Mouse (Mus musculus) heart, adult 2 months (tissue): ENCODE results near the gene Mbnl2. TPM values are rescaled to one million over a fixed set of nuclear protein-coding genes. Genes with fewer than 3 reads are reported as not detected.
A peak's percentile ranks its signal among the peaks of the same experiment; 100 is the strongest.

ENCODE experiments used
- DNase-seq, 2 experiments: peaks; one replicate each; pipeline ENCODE4 v3.0.0; 2021
- H3K27ac ChIP-seq: fragments of 200-600 bp; 2 replicates; pipeline ENCODE4 v1.8.1; 2022
- H3K27me3 ChIP-seq: fragments of 200-500 bp; 2 replicates; pipeline ENCODE4 v1.6.1; 2012; ENCODE audit warnings: mild to moderate bottlenecking, low read length, inconsistent platforms, mixed read lengths; ENCODE audit not compliant: control insufficient read depth, insufficient read depth
- H3K36me3 ChIP-seq: fragments of 200-500 bp; 2 replicates; pipeline ENCODE4 v1.6.1; 2012; ENCODE audit warnings: low read length, inconsistent platforms; ENCODE audit not compliant: control insufficient read depth, insufficient read depth
- H3K4me1 ChIP-seq: fragments of 200-500 bp; 2 replicates; pipeline ENCODE4 v1.6.1; 2011; ENCODE audit warnings: low read length; ENCODE audit not compliant: control insufficient read depth, insufficient read depth
- H3K4me3 ChIP-seq: fragments of 200-600 bp; 2 replicates; pipeline ENCODE4 v1.8.1; 2022
- H3K79me2 ChIP-seq: fragments of 200-500 bp; replicated peaks from 2 replicates; pipeline ENCODE4 v1.6.1; 2012; ENCODE audit warnings: mild to moderate bottlenecking, inconsistent platforms, low read length, moderate library complexity, mixed read lengths; ENCODE audit not compliant: control insufficient read depth, insufficient read depth
- H3K9ac ChIP-seq: fragments of 200-500 bp; 2 replicates; pipeline ENCODE4 v1.6.1; 2012; ENCODE audit warnings: low read depth, mild to moderate bottlenecking, control low read depth, inconsistent platforms, low read length, mixed read lengths
- CTCF ChIP-seq: fragments of 200-600 bp; IDR thresholded peaks from 2 replicates; pipeline ENCODE4 v1.8.1; 2022; ENCODE audit warnings: antibody characterized with exemption, mild to moderate bottlenecking, moderate library complexity
- EP300 ChIP-seq: fragments of 200-500 bp; IDR thresholded peaks from 2 replicates; pipeline ENCODE4 v1.6.1; 2011; ENCODE audit warnings: low read depth, low read length, control low read depth; ENCODE audit not compliant: insufficient read depth
- POLR2A ChIP-seq: fragments of 200-500 bp; IDR thresholded peaks from 2 replicates; pipeline ENCODE4 v1.6.1; 2011; ENCODE audit warnings: mild to moderate bottlenecking, low read depth, low read length, control low read depth; ENCODE audit not compliant: insufficient read depth
- WGBS: fragments of 180-500 bp; shearing (Covaris S2); methylation state at CpG from one replicate; pipeline ENCODE4 v1.1.7; 2018; 5-methylcytosine and 5-hydroxymethylcytosine counted together
- intact Hi-C: fragments of 180-260 bp; cut with DNase I; formaldehyde crosslinking; loops from one replicate; pipeline ENCODE4 v1.15.1; 2025
- polyA plus RNA-seq: library from polyadenylated mRNA; depleted of rRNA; stranded (reverse); fragments of >200 nt; gene quantifications from 2 replicates; pipeline ENCODE4 v1.2.3, GENCODE M21; 2012
- total RNA-seq, 2 experiments: library from RNA; stranded (reverse); gene quantifications; 2 replicates each; pipeline ENCODE4 v1.2.3; 2021

The Mbnl2 gene
- total and polyA plus RNA-seq, 3 experiments: 91.1 to 258 (median 221) TPM

DNA sequence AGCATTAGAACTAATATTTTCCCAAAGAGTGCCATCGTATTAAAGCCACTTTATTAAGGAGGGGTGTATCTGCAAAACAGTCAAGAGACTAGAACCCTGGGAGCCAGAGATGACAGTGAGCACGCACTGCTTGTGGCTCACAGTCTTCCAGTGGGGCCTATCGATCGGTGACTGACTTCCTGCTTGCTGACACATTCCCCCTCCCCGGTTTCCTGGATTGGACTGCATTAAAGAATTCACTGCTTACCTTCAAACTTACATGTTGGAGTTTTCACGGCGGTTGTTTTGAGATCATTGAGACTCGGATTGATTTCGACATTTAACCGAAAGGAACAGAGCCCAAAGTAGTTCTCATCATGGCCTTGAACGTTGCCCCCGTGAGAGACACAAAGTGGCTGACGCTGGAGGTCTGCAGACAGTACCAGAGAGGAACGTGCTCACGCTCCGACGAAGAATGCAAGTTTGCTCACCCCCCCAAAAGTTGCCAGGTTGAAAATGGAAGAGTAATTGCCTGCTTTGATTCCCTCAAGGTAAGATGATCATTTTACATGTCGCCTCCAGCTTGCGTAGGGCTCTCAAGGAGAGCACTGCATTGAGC, 49.5 kb downstream of the Mbnl2 start:
- no peaks in the 10 kb centered on the region for H3K27me3 ChIP-seq
- no peak for DNase-seq
- peaks cover 43% of the 10 kb centered on the region for H3K36me3 ChIP-seq
- H3K79me2 ChIP-seq: peaks cover 25% of the 10 kb centered on the region
- peaks cover 30% of the 10 kb centered on the region for H3K4me1 ChIP-seq
- TF ChIP-seq EP300: no peak
- TF ChIP-seq POLR2A: no peak
- no peak for TF ChIP-seq CTCF
- WGBS: 70% methylated on average over 19 of the region's 19 CpGs
- intact Hi-C loops: no loop called here
- no peak overlapping the region for H3K4me3 ChIP-seq
- no peak overlapping the region for H3K27ac ChIP-seq
- no peak overlapping the region for H3K9ac ChIP-seq

DNA sequence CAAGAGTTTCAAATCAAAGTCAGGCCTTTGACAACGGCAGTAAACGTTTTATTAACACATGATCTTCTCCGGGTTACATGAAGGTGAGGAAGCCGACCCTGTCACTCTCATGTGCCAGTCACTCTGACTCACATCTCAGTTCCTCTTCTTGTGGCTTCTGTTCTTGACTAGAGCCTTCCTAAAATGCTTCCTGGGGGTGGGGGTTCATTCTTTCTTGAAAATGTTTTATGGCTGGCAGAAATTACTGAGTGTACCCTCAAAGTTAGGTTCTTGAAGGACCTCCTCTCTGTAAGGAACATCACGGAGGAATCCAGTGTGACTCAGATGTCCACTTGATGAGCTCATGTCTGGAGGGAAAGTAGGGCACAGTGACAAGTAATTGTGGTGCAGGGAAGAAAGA, 50.2 kb downstream of the Mbnl2 start:
- intact Hi-C loops: no loop called here
- peaks cover 35% of the 10 kb centered on the region for H3K4me1 ChIP-seq
- no peak overlapping the region for H3K4me3 ChIP-seq
- TF ChIP-seq CTCF (no peak), EP300 (no peak), POLR2A (no peak)
- no peak overlapping the region; the same call in 1 of the 2 replicates for H3K27ac ChIP-seq
- DNase-seq: no peak
- 39% methylated on average over 5 of the region's 5 CpGs for WGBS
- peaks cover 44% of the 10 kb centered on the region for H3K36me3 ChIP-seq
- no peaks in the 10 kb centered on the region for H3K27me3 ChIP-seq
- H3K9ac ChIP-seq: no peak overlapping the region
- H3K79me2 ChIP-seq: peaks cover 25% of the 10 kb centered on the region

- H3K79me2 ChIP-seq: peaks cover 18% of the 10 kb centered on the region
- TF ChIP-seq POLR2A (no peak), CTCF (no peak), EP300 (no peak; the same call in 1 of the 2 replicates)
- peak overlapping the region; percentile 17; the same call in 1 of the 2 replicates for H3K27ac ChIP-seq
- H3K4me3 ChIP-seq: no peak overlapping the region
- no peaks in the 10 kb centered on the region for H3K27me3 ChIP-seq
- peaks cover 29% of the 10 kb centered on the region for H3K4me1 ChIP-seq
- no peak overlapping the region for H3K9ac ChIP-seq
- peaks cover 37% of the 10 kb centered on the region for H3K36me3 ChIP-seq
- intact Hi-C loops: no loop called here
- peak in 1 of 2 experiments; percentile 61 for DNase-seq
- WGBS: 34% methylated on average over 12 of the region's 12 CpGs
Measured at GRCm38 (mm10) chr14:120330454-120330853, 55.0 kb downstream of the Mbnl2 start.

DNA sequence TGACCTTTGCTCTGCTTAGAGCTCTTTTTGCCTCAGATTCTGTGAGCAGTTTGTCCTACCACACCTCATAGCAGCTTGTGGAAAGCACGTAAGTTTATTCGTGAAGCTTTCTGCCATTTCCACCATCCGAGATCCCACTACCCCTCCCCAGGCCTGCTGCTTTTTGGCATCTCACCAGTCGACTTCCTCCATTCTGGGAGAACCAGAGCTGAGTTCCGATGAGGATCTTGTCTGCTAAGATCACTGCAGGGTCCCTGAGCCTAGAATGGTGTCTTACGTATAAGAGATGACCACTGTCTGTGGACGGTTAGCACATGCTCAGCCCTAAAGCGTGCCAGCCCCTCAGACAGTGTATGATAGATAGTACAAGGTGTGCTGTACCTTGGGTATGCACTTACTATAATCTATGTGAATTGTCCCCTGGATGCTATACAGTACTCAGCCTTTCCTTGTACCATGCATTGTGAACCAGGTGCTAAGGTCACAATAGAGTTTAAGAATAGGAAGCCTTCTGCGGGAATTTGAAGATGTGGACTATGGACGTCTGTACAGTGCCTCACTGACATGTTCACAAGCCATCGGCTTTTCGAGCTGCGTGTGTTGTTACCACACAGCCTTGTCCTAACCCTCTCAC, 55.5 kb downstream of the Mbnl2 start:
- peaks cover 29% of the 10 kb centered on the region for H3K4me1 ChIP-seq
- no peaks in the 10 kb centered on the region for H3K27me3 ChIP-seq
- H3K9ac ChIP-seq: no peak overlapping the region
- peaks cover 16% of the 10 kb centered on the region for H3K79me2 ChIP-seq
- peaks cover 35% of the 10 kb centered on the region for H3K36me3 ChIP-seq
- no peak overlapping the region for H3K4me3 ChIP-seq
- TF ChIP-seq POLR2A (no peak), EP300 (no peak)
- intact Hi-C loops: no loop called here
- peak overlapping the region; percentile 17; the same call in 1 of the 2 replicates for H3K27ac ChIP-seq
- DNase-seq: no peak
- 56% methylated on average over 13 of the region's 13 CpGs for WGBS

DNA sequence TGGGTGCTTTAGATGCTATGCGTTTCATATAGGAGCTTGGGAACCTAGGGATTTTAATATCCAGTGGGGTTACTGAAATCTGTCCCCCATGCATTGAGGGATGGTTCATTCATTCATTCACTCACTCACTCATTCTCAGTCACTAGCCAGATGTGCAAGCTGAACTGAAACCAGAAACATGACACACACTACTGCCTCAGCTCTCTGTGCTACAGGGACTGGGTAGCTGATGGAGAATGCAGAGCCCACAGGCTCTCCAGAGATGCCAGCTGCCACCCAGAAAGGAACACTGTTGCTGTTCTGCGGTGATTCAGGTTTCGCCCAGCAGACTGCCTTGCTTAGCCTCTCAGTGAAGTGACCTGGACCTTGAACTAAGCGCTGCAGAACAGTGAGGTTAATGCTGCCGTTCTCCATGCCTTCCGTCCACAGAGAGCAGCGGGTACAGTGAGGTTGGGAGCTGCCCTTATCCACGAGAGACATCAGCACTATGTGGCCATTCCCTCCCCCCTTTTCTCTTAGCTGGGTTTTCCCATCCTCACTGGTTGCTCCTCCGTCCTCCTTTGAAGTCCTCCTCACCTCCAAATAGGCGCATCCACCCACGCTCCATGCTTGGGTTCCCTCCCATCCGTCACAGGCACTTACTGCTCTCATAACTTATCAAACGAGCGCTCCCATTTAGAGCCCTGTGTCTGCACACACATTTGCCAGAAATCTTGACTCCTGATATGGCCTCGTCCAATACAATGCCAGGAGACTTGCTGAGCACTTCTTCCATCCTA, 58.2 kb downstream of the Mbnl2 start:
- Histone ChIP-seq H3K4me3 (no peak overlapping the region), H3K27me3 (no peaks in the 10 kb centered on the region), H3K27ac (no peak overlapping the region), H3K9ac (no peak overlapping the region), H3K4me1 (peaks cover 40% of the 10 kb centered on the region), H3K79me2 (peaks cover 11% of the 10 kb centered on the region), H3K36me3 (peaks cover 44% of the 10 kb centered on the region)
- no peak for DNase-seq
- intact Hi-C loops: no loop called here
- 65% methylated on average over 15 of the region's 15 CpGs for WGBS
- no peak for TF ChIP-seq EP300
- TF ChIP-seq POLR2A: no peak
- no peak for TF ChIP-seq CTCF
